Mouse (Mus musculus): ENCODE measurements around the gene C9orf72.
A peak's percentile ranks its signal among the peaks of the same experiment; 100 is the strongest.

Gene C9orf72

DNA sequence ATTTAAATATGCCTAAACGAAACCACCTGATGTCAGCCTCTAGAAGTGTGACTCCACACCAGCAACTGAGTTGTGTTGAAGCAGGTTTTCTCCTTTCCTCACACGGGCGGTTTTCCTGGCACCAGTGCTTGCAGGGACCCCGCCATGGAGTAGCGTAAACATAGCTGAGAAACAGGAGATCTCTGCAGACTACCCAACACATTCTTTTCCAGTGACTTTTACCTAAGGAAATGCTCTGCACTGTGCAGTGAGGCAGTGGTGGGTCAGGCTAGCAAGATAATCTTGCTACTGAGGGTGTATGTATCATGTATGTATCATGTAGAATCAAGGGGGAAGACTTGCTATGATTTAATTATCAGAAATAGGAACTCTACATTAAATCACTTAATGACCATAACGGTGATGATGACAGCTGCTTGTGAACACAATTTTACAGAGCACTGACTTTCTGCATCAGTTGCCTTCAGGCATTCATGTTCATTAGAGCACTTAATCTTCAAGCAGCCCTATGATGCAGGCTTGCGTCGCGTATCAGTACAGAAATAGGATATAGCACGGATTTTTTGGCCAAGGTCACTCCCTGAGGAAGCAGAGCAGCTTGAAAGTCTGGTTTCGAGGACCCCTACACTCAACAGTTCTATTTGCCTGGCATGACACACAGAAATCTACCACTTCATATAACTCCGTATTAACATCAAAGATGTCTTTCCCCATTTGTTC lies 47.9 kb downstream of the C9orf72 start:
- no peak for DNase-seq (ENCODE audit: low read depth, low spot score)

DNA sequence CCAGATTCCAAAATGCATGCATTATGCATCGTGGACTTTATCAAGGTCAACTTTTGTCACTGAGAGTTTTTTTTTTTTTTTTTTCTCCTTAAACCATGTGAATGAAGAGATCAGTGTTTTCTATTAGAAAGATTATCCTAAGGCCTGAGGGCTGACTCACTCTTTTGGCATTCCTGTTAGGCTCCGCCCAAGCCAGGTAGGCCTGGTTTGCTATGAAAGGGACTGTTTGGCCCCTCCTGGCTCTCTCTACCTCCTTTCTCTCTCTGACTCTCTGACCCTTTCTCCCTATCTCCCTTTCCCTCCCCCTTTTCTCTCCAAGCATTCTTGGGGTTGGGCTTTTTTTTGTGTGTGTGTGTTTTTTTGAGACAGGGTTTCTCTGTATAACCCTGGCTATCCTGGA lies 50.4 kb downstream of the C9orf72 start:
- no peak for DNase-seq (ENCODE audit: low read depth, low spot score)

DNA sequence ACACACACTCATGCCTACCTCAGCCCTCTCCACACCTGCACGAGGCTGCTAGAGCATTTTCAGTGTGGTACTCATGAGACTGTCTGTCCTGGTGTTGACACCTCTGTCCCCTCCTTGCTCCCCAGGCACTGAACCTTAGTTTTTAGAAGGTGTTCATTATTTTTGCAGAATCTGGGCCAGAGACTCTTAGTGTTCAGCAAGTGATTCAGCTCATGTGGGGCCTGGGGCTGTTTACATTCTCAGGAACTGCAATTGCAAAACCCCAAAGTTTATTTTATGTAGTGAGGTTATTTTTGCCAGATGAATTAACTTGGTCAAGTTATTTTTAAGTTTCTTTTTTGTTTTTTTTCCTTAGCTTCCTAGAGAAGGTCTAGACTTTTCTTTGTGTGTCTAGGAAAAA lies 52.4 kb downstream of the C9orf72 start:
- DNase-seq (ENCODE audit: low read depth, low spot score): no peak

DNA sequence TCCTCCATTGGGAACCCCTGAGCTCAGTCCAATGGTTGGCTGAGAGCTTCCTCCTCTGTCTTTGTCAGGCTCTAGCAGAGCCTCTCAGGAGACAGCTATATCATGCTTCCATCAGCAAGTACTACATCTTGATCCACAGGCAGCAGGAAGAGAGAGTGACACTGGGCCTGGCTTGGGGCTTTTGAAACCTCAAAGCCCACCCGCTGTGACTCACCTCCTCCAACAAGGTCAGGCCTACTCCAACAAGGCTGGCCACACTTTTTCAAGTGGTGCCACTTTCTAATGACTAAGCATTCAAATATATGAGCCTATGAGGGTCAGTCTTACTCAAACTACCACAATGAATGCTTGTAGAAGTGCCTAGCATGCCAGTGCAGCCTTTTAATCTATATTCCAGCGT lies 53.5 kb downstream of the C9orf72 start:
- no peak for DNase-seq (ENCODE audit: low read depth, low spot score)

DNA sequence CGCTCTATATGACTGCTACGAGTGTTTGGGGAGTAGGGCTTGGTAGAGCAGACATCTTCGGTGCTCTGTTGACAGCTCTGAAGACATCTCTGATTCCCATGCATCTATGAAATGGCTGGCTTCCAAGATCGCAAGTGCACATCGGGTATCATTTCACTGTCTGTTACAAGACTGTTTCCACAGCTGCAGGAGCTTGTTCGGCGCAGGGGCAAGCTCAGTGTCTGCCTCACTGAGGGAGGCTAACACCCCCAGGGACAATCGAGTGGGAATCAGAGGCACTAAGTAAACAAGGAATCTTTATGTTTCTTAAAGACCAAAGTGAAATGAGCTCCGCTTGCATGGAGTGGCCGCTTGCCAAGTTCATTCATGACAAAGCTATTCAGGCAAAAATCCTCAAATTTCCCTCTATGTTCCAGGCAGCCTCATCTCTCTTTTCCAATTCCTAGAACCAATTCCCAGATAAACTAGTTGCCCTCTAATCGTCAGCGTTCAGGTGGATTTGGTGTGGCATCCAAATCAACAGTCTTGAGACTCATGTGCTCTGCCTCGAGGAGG lies 56.3 kb downstream of the C9orf72 start:
- no peak for DNase-seq (ENCODE audit: low read depth, low spot score)

DNA sequence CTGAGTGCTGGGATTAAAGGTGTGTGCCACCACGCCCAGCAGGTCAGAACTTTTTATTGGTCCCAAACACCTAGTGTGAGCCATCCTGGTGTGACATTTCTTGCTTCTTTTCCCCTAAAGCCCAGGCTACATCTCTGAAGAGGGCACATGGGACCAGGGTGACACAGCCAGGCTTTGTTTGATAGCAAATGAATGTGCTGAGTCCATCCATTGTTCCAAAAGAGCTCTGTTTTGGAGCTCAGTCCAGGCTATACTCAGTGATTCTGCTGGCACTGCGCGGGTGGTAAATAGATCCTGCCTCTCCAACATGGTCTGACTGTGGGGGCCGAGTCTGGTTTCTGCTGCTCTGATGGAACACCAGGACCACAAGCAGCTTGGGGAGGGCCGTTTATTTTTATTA lies 58.1 kb downstream of the C9orf72 start:
- DNase-seq (ENCODE audit: low read depth, low spot score): no peak

DNA sequence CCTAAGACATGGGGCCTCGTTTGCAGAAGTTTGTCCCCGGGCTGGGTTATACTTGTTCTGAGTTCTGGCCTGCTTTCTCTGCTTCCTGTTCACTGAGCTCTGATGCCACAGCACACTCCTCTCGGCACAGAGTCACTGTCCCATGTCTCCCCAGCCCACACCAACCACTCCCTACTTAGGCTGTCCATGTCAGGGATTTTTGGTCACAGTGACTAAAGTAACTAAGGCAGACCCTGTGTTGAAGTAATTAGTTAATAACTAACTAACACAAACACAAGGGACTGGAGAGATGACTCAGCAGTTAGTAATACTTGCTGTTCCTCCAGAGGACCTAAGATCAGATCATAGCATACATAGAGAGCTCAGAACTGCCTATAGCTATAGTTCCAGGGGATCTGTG lies 60.0 kb downstream of the C9orf72 start:
- no peak for DNase-seq (ENCODE audit: low read depth, low spot score)

DNA sequence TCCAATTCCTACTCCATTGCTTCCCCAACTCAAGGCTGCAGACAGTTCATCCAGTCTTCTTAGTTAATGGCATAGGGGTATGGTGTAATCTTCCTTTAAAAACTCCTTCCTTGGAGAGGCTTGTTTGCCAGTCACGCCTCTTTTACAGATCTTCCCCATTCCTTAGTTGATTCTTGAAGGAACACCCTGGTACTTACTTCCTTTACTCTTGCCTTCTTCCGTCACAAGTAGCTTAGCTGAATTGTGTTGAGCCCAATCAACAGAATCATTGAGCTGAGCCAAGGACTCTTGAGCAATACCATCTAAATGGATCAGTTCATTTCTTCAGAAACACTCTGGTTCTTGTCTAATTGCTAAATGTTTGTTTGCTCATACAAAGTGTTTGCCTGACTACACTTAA lies 60.7 kb downstream of the C9orf72 start:
- no peak for DNase-seq (ENCODE audit: low read depth, low spot score)

DNA sequence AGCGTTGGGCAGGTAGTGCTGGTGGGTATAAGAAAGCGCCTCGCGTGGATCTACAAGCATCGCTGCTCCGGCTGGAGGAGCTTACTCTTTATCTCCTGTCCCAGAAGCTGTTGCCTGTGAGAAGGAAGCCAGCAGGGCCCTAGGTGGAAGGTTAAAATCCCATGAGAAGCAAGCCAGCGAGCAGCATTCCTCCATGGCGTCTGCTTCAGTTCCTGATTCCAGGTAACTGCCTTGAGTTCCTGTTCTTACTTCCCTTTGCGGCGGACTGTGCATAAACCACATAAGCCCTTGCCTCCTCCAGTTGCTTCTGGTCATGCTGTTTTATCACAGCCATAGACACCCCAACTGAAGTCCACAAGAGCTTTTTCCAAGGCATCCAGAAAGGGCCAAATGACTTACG lies 68.2 kb downstream of the C9orf72 start:
- DNase-seq (ENCODE audit: low read depth, low spot score): no peak

DNA sequence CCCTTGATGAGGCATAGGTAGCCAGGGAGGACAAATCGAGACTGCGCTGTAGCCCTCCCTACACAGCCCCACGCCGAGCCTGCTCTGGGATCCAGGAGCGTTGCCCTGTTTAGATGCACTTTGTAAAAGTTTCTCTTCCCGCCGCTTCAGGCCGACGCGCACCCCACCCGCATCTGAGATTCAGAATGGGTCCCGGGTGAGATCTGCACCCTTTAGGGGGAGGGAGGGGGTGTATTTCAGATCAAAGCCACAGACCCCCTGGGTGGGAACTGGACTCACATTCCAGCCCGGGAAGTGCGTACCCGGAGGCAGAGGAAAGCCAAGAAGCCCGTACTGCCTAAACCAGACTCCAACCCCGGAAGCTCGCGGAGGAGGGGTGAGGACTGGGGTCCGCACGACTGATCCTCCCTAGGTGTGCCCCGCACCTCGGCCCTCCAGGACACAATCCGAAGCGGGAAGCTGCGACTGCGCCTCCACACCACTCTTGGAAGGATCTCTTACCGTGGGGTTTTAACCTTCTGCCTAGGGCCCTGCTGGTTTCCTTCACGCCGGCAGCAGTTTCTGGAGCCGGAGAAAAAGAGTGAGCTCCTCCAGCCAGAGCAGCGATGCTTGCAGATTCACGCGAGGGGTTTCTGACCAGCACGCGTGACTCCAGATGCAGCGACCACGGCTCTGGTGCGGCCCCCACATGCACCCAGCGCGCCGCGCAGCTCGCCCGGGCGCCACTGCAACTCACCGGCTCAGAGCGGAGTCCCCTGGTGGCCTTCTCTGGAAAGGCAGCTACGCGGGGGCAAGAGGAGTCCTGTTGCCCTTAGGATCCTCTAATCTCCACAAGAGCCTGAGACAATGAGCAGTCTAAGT lies 69.0 kb downstream of the C9orf72 start, which contains the start of gene Mob3b:
Gene Mob3b, minus strand, starts transcription at position 734 of the 861 bp plus-strand sequence.
- peak; percentile 20 for DNase-seq (ENCODE audit: low read depth, low spot score)

DNA sequence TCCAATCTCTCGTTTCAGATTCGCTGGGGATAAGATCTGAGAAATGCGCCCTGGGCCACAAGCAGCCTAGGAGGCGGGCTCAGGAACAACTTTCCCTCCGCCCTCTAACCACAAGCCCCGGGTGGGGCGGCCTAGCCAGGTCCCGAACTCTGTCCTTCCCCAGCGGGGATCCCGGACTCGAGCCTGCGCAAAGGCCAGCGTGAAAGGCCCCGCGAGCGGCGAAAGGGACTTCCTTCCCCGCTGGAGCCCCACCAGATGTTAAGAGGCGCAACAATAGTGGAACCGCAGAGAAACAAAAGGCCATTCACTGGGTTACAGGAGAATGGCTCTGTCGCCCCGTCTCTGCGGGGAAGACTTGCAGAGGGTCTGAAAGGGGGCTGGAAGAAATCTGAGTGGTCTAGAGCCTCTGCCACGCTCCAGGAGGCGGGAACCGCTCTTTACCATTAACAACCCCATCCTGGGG lies 69.8 kb downstream of the C9orf72 start:
- no peak for DNase-seq (ENCODE audit: low read depth, low spot score)

DNA sequence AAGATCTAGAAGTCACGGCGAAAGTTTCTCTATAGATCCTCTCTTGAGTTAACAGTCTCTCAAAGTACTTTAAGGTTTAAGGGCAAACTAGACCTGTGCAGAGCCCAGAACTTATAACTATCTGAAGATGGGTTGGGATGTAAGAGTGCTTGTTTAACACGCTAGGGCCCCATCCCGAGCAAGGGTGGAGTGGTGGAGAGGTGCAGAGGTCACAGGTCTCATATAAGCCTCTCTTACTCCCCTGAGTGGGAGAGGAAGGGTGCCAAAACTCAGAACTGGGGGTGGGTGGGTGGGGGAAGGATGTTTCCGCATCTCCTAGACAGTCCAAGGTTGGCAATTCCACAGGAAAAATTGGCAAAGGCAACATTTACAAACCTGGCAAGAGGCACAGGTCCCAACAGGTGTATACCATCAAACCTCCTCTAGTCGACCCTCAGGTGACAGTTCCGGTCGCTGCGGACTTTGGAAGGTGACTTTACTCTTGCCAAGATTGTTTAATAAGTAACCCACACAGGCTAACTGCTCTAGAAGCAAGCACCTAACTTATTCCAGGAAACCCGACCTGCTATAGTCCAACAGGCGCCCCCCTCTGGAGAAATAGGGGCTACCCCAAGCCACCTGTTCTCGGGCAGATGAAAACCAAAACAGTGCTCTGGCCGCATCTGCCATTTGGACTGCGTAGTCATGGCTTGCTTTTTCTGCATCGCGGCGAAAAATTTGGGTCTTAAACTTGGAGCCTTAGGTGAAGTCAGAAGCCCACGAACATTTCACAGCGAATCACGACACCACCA lies 70.6 kb downstream of the C9orf72 start:
- no peak for DNase-seq (ENCODE audit: low read depth, low spot score)

DNA sequence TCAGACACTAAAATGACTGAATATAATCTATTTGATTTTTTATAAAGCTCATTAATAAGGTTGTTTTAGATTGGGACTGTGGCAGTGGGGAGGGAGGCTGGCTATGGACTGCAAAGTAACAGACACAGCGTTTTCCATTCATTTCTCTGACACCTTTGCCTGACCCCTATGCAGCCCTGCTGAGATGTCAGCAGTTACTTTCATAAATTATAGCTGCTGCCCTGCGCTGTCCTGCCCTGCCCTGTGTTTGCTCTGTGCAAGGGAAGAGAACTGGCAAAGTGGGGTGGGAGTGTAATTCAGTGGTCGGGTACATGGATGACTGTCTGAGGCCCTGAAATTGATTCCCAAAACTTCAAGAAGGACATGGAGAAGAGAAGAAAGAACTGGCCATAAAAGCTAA lies 71.9 kb downstream of the C9orf72 start:
- no peak for DNase-seq (ENCODE audit: low read depth, low spot score)

DNA sequence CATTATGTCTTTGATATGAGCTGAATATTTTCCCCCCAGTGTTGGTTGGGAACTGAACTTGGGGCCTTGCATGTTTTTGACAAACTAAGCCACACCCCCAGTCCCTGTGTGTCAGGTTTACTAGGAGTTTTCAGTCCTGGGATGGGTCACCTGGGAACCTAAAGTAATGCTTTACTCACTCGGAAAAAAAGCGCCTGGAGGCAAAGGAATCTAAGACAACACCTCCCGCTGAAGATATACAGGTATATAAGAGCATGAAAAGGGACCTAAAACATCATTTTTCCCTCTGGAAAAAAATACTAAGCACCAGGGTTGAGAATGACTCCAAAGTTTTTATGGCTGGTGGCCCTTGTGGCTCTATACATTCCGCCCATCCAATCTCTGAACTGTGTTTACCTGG lies 74.2 kb downstream of the C9orf72 start, which contains the start of gene Ifnk:
Gene Ifnk, plus strand, starts transcription at position 301 of the 400 bp plus-strand sequence.
- DNase-seq (ENCODE audit: low read depth, low spot score): no peak

DNA sequence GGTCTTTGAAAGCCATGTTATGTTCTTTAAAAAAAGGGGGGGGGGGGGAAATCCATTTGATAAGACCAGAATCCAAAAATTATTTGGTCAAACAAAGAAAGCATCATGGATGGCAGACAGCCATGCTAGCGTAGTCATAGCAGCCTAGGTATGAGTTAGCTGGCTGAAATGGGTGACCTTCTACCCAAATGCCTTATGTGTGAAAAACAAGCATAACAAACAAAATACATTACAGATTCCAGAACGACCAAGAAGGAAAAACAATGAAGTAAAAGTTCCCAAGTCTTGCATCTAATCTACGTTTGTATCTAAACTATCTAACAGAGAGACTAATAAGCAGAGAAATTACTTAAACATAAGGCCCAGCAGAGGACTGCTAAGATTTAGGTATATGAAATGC lies 75.3 kb downstream of the C9orf72 start:
- DNase-seq (ENCODE audit: low read depth, low spot score): no peak

DNA sequence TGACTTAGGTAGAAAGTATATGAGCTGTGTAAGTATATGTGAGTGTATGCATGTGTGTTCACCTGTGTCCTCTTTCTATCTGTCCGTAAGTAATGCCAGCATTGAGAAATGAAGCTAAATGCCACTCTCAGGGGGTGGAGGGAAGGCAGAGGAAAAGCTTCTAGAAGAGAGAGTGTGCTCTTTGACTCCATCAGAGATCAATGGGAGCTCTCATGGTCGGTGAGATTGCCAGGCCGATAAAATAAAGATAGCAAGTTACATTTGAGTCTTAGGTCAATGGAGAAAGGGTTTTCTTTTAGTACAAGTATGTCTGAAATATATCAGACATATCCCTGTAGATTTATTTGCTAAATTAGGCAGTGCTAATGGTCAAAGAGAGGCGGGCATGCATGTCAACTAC lies 77.6 kb downstream of the C9orf72 start:
- no peak for DNase-seq (ENCODE audit: low read depth, low spot score)

DNA sequence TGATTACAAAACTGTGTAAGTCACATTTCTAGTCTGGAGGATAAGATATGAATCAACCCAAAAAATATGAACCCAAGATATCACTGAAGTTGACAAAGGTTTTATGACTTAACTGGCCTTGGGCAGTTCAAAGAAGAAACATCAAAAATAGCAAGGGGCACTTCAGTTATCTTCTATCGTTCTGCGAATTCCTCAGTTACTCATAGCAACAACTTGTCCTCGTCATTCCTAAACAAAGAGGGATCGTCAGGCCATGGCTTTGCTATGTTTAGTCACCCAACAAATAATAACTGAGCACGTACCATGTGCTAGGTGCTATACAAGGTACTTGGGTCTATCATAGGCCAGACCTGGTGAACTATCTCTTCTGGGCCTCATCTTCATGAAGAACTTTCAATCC lies 79.4 kb downstream of the C9orf72 start:
- no peak for DNase-seq (ENCODE audit: low read depth, low spot score)

DNA sequence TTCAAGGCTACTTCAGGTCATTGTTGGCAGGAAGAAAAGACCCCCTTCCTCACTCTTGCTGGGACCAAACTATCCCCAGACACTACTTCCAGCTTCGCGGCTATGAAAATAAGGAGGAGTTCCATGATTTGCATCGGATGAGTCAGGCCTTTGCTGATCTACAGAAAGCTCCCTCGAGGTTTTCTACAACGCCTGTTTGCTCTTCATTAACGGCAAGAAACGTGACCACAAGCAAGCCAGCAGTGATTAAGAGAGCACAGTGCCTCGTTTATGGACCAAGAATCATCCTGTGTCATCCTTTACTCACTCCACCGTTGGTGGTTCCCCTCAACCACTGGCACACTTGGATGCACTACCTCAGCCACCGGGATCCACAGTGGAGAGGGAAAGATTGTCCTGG lies 80.2 kb downstream of the C9orf72 start:
- DNase-seq (ENCODE audit: low read depth, low spot score): no peak

DNA sequence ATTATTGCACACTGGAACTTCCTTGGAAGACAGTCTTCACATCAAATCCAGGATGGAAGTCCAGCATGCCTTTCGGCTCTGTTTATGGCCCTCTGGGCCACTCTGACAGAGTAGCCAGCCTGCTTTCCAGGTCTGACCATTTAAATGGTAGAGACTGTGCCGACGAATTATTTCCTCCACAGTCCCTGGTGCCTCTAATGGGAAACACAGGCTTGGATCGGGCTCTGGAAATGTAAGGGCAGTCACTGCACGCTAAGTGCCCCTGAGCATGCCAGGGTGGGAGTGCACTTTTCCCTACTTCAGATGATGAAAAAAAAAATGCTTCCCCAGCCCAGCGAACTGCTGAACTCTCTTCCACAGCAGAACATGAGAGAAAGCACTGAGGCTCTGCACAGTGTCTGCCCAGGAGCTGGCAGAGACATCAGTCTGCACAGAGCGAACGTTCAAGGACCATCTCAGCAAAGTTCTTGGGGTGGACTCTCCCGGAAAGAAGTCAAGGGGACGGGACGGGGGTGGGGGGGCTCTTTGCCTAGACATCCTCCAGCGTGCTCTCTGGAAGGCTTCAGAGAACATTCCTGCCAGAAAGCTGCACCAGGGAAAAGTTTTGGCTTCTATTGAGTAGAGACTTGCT lies 82.4 kb downstream of the C9orf72 start:
- no peak for DNase-seq (ENCODE audit: low read depth, low spot score)

Measured in retina, adult 2 months (tissue).